Mouse (Mus musculus) R1 (cell line): ENCODE data around the gene Hps5.
"Not testable (repeated sequence)": the region's sequence is repeated elsewhere in the genome, so short reads cannot be mapped to it uniquely, and the experiment has no call there.

ENCODE experiments used
- DNase-seq: peaks from one replicate; pipeline ENCODE4 v3.0.0-alpha.2; 2018; ENCODE audit warnings: low read depth, low spot score

The Hps5 gene

GRCm38 (mm10) chr7:46827803-46828184 lies 31.9 kb upstream of the Hps5 start:
- DNase-seq: no peak

GRCm38 (mm10) chr7:46827046-46827802 lies 31.4 kb upstream of the Hps5 start:
- DNase-seq: peak; percentile 40

- not testable (repeated sequence) for DNase-seq
These were observed 25.2 kb upstream of the Hps5 start for GRCm38 (mm10) chr7:46820876-46821632.

GRCm38 (mm10) chr7:46814012-46814411 lies 18.1 kb upstream of the Hps5 start:
- DNase-seq: no peak

- no peak for DNase-seq
These were observed 14.5 kb upstream of the Hps5 start for GRCm38 (mm10) chr7:46810325-46810724.

GRCm38 (mm10) chr7:46796779-46797178 lies 915 bp upstream of the Hps5 start:
- DNase-seq: peak; percentile 34

GRCm38 (mm10) chr7:46796206-46796679 lies 379 bp upstream of the Hps5 start:
- DNase-seq: no peak

GRCm38 (mm10) chr7:46793871-46794270 lies 2.0 kb downstream of the Hps5 start:
- DNase-seq: no peak

GRCm38 (mm10) chr7:46789177-46789849 lies 6.6 kb downstream of the Hps5 start:
- DNase-seq: no peak

GRCm38 (mm10) chr7:46770706-46771105 lies 25.2 kb downstream of the Hps5 start:
- DNase-seq: peak; percentile 88

- DNase-seq: peak; percentile 68
These were observed 27.4 kb downstream of the Hps5 start for GRCm38 (mm10) chr7:46768451-46768850.

GRCm38 (mm10) chr7:46767371-46767770 lies 28.5 kb downstream of the Hps5 start:
- no peak for DNase-seq

GRCm38 (mm10) chr7:46764672-46765071 lies 31.2 kb downstream of the Hps5 start:
- peak; percentile 75 for DNase-seq

GRCm38 (mm10) chr7:46762601-46763000 lies 33.3 kb downstream of the Hps5 start:
- DNase-seq: no peak

- DNase-seq: peak; percentile 87
These were observed 34.6 kb downstream of the Hps5 start for GRCm38 (mm10) chr7:46761049-46761795.

- no peak for DNase-seq
These were observed 44.4 kb downstream of the Hps5 start, which contains the start of gene Saa2 for GRCm38 (mm10) chr7:46751490-46751889. TSS of gene Saa2 (plus strand) at chr7:46751790.

GRCm38 (mm10) chr7:46748459-46748858 lies 47.4 kb downstream of the Hps5 start:
- DNase-seq: peak; percentile 86

- no peak for DNase-seq
These were observed 49.5 kb downstream of the Hps5 start for GRCm38 (mm10) chr7:46746381-46746780.

GRCm38 (mm10) chr7:46745816-46746215 lies 50.0 kb downstream of the Hps5 start:
- no peak for DNase-seq

GRCm38 (mm10) chr7:46742880-46743279 lies 53.0 kb downstream of the Hps5 start, which contains the start of gene Saa1:
TSS of gene Saa1 (minus strand) at chr7:46742980.
- DNase-seq: not testable (repeated sequence)

GRCm38 (mm10) chr7:46740041-46740440 lies 55.8 kb downstream of the Hps5 start:
- not testable (repeated sequence) for DNase-seq
